Comparison of ENCODE assay signal across 29 mouse cellular contexts in the genomic region with DNA sequence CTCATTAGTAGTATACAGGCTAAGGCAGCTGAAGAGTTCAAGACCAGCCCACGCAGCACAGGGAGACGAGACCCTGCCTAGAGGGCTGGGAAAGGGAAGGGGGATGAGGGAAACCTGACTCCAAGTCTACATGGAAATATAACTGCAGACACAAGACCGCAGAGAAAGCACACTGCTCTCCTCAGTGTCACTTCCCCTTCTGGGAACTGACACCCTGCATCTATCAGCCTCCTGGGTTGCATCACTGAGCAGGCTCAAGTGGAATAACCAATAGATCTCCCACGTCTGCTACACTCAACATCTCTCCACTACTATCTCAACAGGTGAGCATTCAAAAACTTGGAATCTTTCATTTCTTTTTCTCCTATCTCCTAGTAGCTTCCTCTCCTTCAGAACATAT. TPM values are rescaled to one million over a fixed set of nuclear protein-coding genes. Genes with fewer than 3 reads are reported as not detected.
DNase-seq lines count a peak whose midpoint lies in the region; ATAC-seq and TF ChIP-seq lines count a peak whose summit lies in the region.
"Had no signal": no experiment of that assay in that cellular context is flagged by ENCODE, and none has a peak within 500 bp of the region (broad histone marks: within the 10 kb centered on the region; RNA-seq: fewer than 3 reads in every experiment).

No protein-coding gene starts in this region.

- no peak for TF ChIP-seq CTCF in CH12.LX (conservative IDR thresholded peaks at IDR 0.05 in 1 of 2, IDR thresholded peaks at IDR 0.05 in 1 of 2; ENCODE audit: low read depth in 2 of 2, low read length in 2 of 2)
- TF ChIP-seq CTCF in forebrain, postnatal 0 days (IDR thresholded peaks at IDR 0.05; ENCODE audit: low read depth) = no peak

- H3K4me1 ChIP-seq in CH12.LX (ENCODE audit: control insufficient read depth in 1 of 2, insufficient read depth in 2 of 2) = peaks cover 22 to 44% of the 10 kb centered on the region in 2 experiments
- no peaks in the 10 kb centered on the region for H3K4me1 ChIP-seq in forebrain, postnatal 0 days (ENCODE audit: insufficient read depth)
- H3K4me1 ChIP-seq: embryonic facial prominence, embryonic 13.5 days; forebrain, embryonic 15.5 days; hindbrain, embryonic 13.5 days; limb, embryonic 15.5 days; neural tube, embryonic 12.5 days had no signal

- dilution Hi-C loops in CH12.LX (cut with MboI; ENCODE audit: extremely low pct_ligation_motif_present, extremely low pct_unique_long_range_greater_than_20kb, low sequenced_read_pairs) = no loop called here

- H3K27ac ChIP-seq in CH12.LX (ENCODE audit: insufficient read depth, low read depth) = peak overlapping the region; percentile 71
- H3K27ac ChIP-seq in forebrain, postnatal 0 days (ENCODE audit: low read depth, low read length) = no peak overlapping the region
- H3K27ac ChIP-seq: embryonic facial prominence, embryonic 13.5 days; forebrain, embryonic 15.5 days; hindbrain, embryonic 13.5 days; limb, embryonic 15.5 days; neural tube, embryonic 12.5 days had no signal

- 0 out of 2 replicates have a peak, but pooled peaks have one; percentile 42 for ATAC-seq in erythroid progenitor cell, adult 5-6 weeks (replicated peaks; ENCODE audit: low FRiP score, poor library complexity, severe bottlenecking)
- peak; percentile 87 for ATAC-seq in monocyte, adult 5-6 weeks (replicated peaks; ENCODE audit: insufficient number of reproducible peaks, low FRiP score, low TSS enrichment, poor library complexity, severe bottlenecking)
- ATAC-seq in forebrain, postnatal 0 days = no peak
- ATAC-seq: forebrain, embryonic 15.5 days; inflammation-experienced regulatory T-cells, adult 6 months; liver, postnatal 0 days; midbrain, embryonic 16.5 days had no signal

- peak overlapping the region in 1 of 3 experiments; percentile 26 for H3K4me3 ChIP-seq in CH12.LX (replicated peaks in 1 of 3; ENCODE audit: low read depth in 2 of 3, low read length in 2 of 3, poor library complexity in 1 of 3)
- no peak overlapping the region for H3K4me3 ChIP-seq in forebrain, postnatal 0 days (ENCODE audit: low read depth, low read length)
- H3K4me3 ChIP-seq: embryonic facial prominence, embryonic 13.5 days; forebrain, embryonic 15.5 days; hindbrain, embryonic 13.5 days; limb, embryonic 15.5 days; megakaryocyte, embryonic 14.5 days; neural tube, embryonic 12.5 days had no signal

- in situ Hi-C loops in CH12.LX (cut with MboI; ENCODE audit: low pct_ligation_motif_present, low pct_unique_long_range_greater_than_20kb, low sequenced_read_pairs) = no loop called here

- WGBS in forebrain, postnatal 0 days = 78% methylated on average over 4 of the region's 4 CpGs

- peak overlapping the region; percentile 13 for H3K4me2 ChIP-seq in CH12.LX (ENCODE audit: insufficient read depth, low read depth, poor library complexity, severe bottlenecking)
- no peak overlapping the region for H3K4me2 ChIP-seq in forebrain, postnatal 0 days (ENCODE audit: low read depth)
- H3K4me2 ChIP-seq: embryonic facial prominence, embryonic 13.5 days; forebrain, embryonic 15.5 days; heart, embryonic 11.5 days; hindbrain, embryonic 13.5 days; limb, embryonic 15.5 days; neural tube, embryonic 12.5 days had no signal

- peak; percentile 90 for TF ChIP-seq EP300 in CH12.LX (IDR thresholded peaks at IDR 0.05; ENCODE audit: low read length)

- TF ChIP-seq RAD21 in CH12.LX (IDR thresholded peaks at IDR 0.05; ENCODE audit: low read depth, low read length) = no peak

- DNase-seq in lung, postnatal 36 days = peak; percentile 42
- no peak for DNase-seq in lung, postnatal 4 days
- DNase-seq in CH12.LX (ENCODE audit: extremely low read depth) = peak; percentile 85
- no peak for DNase-seq in embryo, embryonic 11 days
- no peak for DNase-seq in cerebellum, postnatal 36 days
- no peak for DNase-seq in forebrain, postnatal 0 days
- DNase-seq: adrenal gland, postnatal 25 days; cerebellum, adult 8-10 months; heart, postnatal 10 days; kidney, adult 2 months; kidney, postnatal 10 days; liver, postnatal 0 days; right cerebral cortex, adult 18-20 months; thymus, postnatal 36 days had no signal

- TF ChIP-seq POLR2A in CH12.LX (IDR thresholded peaks at IDR 0.05; ENCODE audit: low read depth, low read length) = no peak

- H3K36me3 ChIP-seq in CH12.LX (replicated peaks in 1 of 2; ENCODE audit: control insufficient read depth in 1 of 2, insufficient read depth in 1 of 2, low read length in 1 of 2) = peaks cover 45 to 69% of the 10 kb centered on the region in 2 experiments
- peaks cover 58% of the 10 kb centered on the region for H3K36me3 ChIP-seq in forebrain, postnatal 0 days (ENCODE audit: insufficient read depth)

- H3K9me3 ChIP-seq in CH12.LX (replicated peaks; ENCODE audit: low read length) = no peaks in the 10 kb centered on the region
- H3K9me3 ChIP-seq in forebrain, postnatal 0 days (ENCODE audit: low read length) = no peaks in the 10 kb centered on the region
- H3K9me3 ChIP-seq: embryonic facial prominence, embryonic 13.5 days; forebrain, embryonic 15.5 days; hindbrain, embryonic 13.5 days; limb, embryonic 15.5 days; megakaryocyte, embryonic 14.5 days; neural tube, embryonic 12.5 days had no signal

- no peaks in the 10 kb centered on the region for H3K27me3 ChIP-seq in CH12.LX (replicated peaks)
- no peaks in the 10 kb centered on the region for H3K27me3 ChIP-seq in forebrain, postnatal 0 days (ENCODE audit: insufficient read depth, low read length)
- H3K27me3 ChIP-seq: embryonic facial prominence, embryonic 13.5 days; forebrain, embryonic 15.5 days; hindbrain, embryonic 13.5 days; limb, embryonic 15.5 days; megakaryocyte, embryonic 14.5 days; neural tube, embryonic 12.5 days had no signal

- H3K9ac ChIP-seq in CH12.LX (ENCODE audit: insufficient read depth, low read depth) = no peak overlapping the region
- H3K9ac ChIP-seq in forebrain, postnatal 0 days = no peak overlapping the region
- H3K9ac ChIP-seq: embryonic facial prominence, embryonic 13.5 days; forebrain, embryonic 15.5 days; hindbrain, embryonic 13.5 days; limb, embryonic 15.5 days; liver, postnatal 0 days; neural tube, embryonic 12.5 days had no signal

- peaks cover 24% of the 10 kb centered on the region for H3K79me2 ChIP-seq in CH12.LX (replicated peaks; ENCODE audit: control insufficient read depth, extremely low read depth, insufficient read depth, poor library complexity, severe bottlenecking)

TF ChIP-seq in CH12.LX, 34 proteins besides CTCF, POLR2A, EP300 and RAD21 (continues in another document):
- TF ChIP-seq MYC (IDR thresholded peaks at IDR 0.05; ENCODE audit: low read depth, low read length) (peak; percentile 65; the same call in 1 of the 2 replicates), MEF2A (IDR thresholded peaks at IDR 0.05; ENCODE audit: borderline replicate concordance, low read depth, low read length) (peak; percentile 39; the same call in 1 of the 2 replicates), E2F4 (IDR thresholded peaks at IDR 0.05; ENCODE audit: insufficient replicate concordance, low read depth, low read length) (no peak), TCF12 (IDR thresholded peaks at IDR 0.05; ENCODE audit: low read depth, low read length) (no peak), ZC3H11A (IDR thresholded peaks at IDR 0.05; ENCODE audit: low read depth, low read length) (no peak), CHD2 (IDR thresholded peaks at IDR 0.05; ENCODE audit: low read length) (no peak), SMC3 (IDR thresholded peaks at IDR 0.05; ENCODE audit: low read depth, low read length) (no peak), IRF4 (IDR thresholded peaks at IDR 0.05; ENCODE audit: low read depth, low read length) (peak; percentile 85; the same call in 1 of the 2 replicates), RCOR1 (conservative IDR thresholded peaks at IDR 0.05; ENCODE audit: low read depth, low read length) (no peak), TBP (conservative IDR thresholded peaks at IDR 0.05; ENCODE audit: low read depth, low read length) (no peak), MAX (IDR thresholded peaks at IDR 0.05; ENCODE audit: low read length) (no peak; the same call in 1 of the 2 replicates), NELFE (IDR thresholded peaks at IDR 0.05; ENCODE audit: low read depth, low read length) (no peak), MAFK (IDR thresholded peaks at IDR 0.05; ENCODE audit: insufficient replicate concordance, low read length) (no peak), CHD1 (IDR thresholded peaks at IDR 0.05; ENCODE audit: low read depth, low read length) (no peak), ETS1 (conservative IDR thresholded peaks at IDR 0.05; ENCODE audit: low read depth, low read length) (peak; percentile 39; the same call in 1 of the 2 replicates), ZNF384 (IDR thresholded peaks at IDR 0.05; ENCODE audit: low read depth, low read length) (no peak)

RNA-seq across cellular contexts. Expression of a gene that starts 18.0 kb away (rescaled TPM):
- 59.5 and 60.3 TPM in 2 replicates for total RNA-seq in CH12.LX (2012; rRNA removed)
- 65.1 and 66.7 TPM in 2 replicates for total RNA-seq in CH12.LX (2014; rRNA removed)
- polyA plus RNA-seq in CH12.LX (2012; ENCODE audit: insufficient read length, low read depth) = 82.0 and 90.2 TPM in 2 replicates
- 94.3 and 127 TPM in 2 replicates for total RNA-seq in erythroid progenitor cell, adult 5-6 weeks (2015; ENCODE audit: low replicate concordance)
- 72.6 and 81.2 TPM in 2 replicates for total RNA-seq in erythroid progenitor cell, adult 5-6 weeks (2017; ENCODE audit: low replicate concordance)
- total RNA-seq in monocyte, adult 5-6 weeks (2017) = 72.7 to 88.8 TPM (median 87.7 TPM) in 3 replicates
- 69.0 and 78.2 TPM in 2 replicates for total RNA-seq in forebrain, postnatal 0 days (2014; rRNA removed)
- 62.5 and 72.8 TPM in 2 replicates for polyA plus RNA-seq in forebrain, postnatal 0 days (2015; fragmentation: Nextera tagmentation; extraction: Ambion mirVana)

RNA-seq across cellular contexts. Expression of a gene that starts 30.7 kb away (rescaled TPM):
- not detected in 2 replicates for total RNA-seq in CH12.LX (2012; rRNA removed)
- total RNA-seq in CH12.LX (2014; rRNA removed) = not detected in 2 replicates
- 0.19 TPM in 1 of 2 replicates, not detected in the other for polyA plus RNA-seq in CH12.LX (2012; ENCODE audit: insufficient read length, low read depth)
- total RNA-seq in erythroid progenitor cell, adult 5-6 weeks (2015; ENCODE audit: low replicate concordance) = not detected in 2 replicates
- total RNA-seq in erythroid progenitor cell, adult 5-6 weeks (2017; ENCODE audit: low replicate concordance) = not detected in 2 replicates
- total RNA-seq in monocyte, adult 5-6 weeks (2017) = 0.87 TPM in 1 of 3 replicates, not detected in the others
- total RNA-seq in forebrain, postnatal 0 days (2014; rRNA removed) = not detected in 2 replicates
- polyA plus RNA-seq in forebrain, postnatal 0 days (2015; fragmentation: Nextera tagmentation; extraction: Ambion mirVana) = not detected in 2 replicates
- total RNA-seq: adrenal gland, postnatal 25 days; gastrocnemius, postnatal 4 days; heart, postnatal 10 days; layer of hippocampus, adult 18-20 months; left cerebral cortex, postnatal 25 days had no signal
- polyA plus RNA-seq: embryonic facial prominence, embryonic 13.5 days; forebrain, embryonic 15.5 days; hindbrain, embryonic 13.5 days; liver, postnatal 0 days; midbrain, embryonic 16.5 days; neural tube, embryonic 12.5 days; testis, adult 2 months had no signal

RNA-seq across cellular contexts. Expression of a gene that starts 44.8 kb away (rescaled TPM):
- total RNA-seq in CH12.LX (2012; rRNA removed) = 1.5 and 2.2 TPM in 2 replicates
- 0.54 and 0.62 TPM in 2 replicates for total RNA-seq in CH12.LX (2014; rRNA removed)
- 0.91 and 0.98 TPM in 2 replicates for polyA plus RNA-seq in CH12.LX (2012; ENCODE audit: insufficient read length, low read depth)
- total RNA-seq in erythroid progenitor cell, adult 5-6 weeks (2015; ENCODE audit: low replicate concordance) = 340 and 347 TPM in 2 replicates
- total RNA-seq in erythroid progenitor cell, adult 5-6 weeks (2017; ENCODE audit: low replicate concordance) = 282 and 287 TPM in 2 replicates
- 18.7 to 46.1 TPM (median 31.6 TPM) in 3 replicates for total RNA-seq in monocyte, adult 5-6 weeks (2017)
- 5.5 TPM in 2 replicates for total RNA-seq in forebrain, postnatal 0 days (2014; rRNA removed)
- 1.0 and 1.8 TPM in 2 replicates for polyA plus RNA-seq in forebrain, postnatal 0 days (2015; fragmentation: Nextera tagmentation; extraction: Ambion mirVana)

Comparison
In these comparisons a context has a peak if more than half of its experiments do, and no peak if none do; other contexts are left out.
1. DNase-seq: peak in lung, postnatal 36 days (single experiment) and CH12.LX (single experiment); none in lung, postnatal 4 days (0 of 2), embryo, embryonic 11 days (single experiment), cerebellum, postnatal 36 days (0 of 2) and forebrain, postnatal 0 days (single experiment).